Mouse (Mus musculus): ENCODE measurements around the gene Gm1113.

Gm1113 gene

DNA sequence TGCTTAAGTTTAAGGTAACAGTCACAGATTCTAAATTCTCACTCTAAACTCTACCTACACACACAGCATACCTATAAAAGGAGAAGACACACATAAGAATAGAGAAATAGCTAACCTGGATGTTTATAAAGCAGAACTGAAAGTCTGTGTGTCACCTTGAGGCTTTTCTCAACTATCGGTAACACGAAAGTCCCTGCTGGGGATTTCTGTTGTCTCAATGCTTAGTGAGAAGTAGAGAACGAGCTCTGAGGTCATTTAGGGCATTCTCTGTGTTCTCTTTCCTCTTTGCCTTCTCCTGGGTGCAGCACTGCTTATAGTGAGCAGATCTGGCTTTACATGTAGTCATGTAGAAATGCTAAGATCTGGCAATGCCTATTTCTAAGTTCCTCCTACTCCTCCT, 34.1 kb downstream of the Gm1113 start:
- Histone ChIP-seq H3K4me1 (replicated peaks; ENCODE audit: low read depth, low read length) (no peaks in the 10 kb centered on the region), H3K27me3 (ENCODE audit: insufficient read depth, low read length) (no peaks in the 10 kb centered on the region), H3K36me3 (ENCODE audit: insufficient read depth, low read length) (no peaks in the 10 kb centered on the region), H3K9me3 (ENCODE audit: low read length) (no peaks in the 10 kb centered on the region), H3K4me3 (replicated peaks; ENCODE audit: low read length) (no peak overlapping the region)
- no peak for TF ChIP-seq CTCF (conservative IDR thresholded peaks at IDR 0.05; ENCODE audit: low read length)
- TF ChIP-seq NANOG (IDR thresholded peaks at IDR 0.05; ENCODE audit: borderline replicate concordance, low read length), result no peak
- no peak for TF ChIP-seq POU5F1 (IDR thresholded peaks at IDR 0.05; ENCODE audit: borderline replicate concordance, low read length)

DNA sequence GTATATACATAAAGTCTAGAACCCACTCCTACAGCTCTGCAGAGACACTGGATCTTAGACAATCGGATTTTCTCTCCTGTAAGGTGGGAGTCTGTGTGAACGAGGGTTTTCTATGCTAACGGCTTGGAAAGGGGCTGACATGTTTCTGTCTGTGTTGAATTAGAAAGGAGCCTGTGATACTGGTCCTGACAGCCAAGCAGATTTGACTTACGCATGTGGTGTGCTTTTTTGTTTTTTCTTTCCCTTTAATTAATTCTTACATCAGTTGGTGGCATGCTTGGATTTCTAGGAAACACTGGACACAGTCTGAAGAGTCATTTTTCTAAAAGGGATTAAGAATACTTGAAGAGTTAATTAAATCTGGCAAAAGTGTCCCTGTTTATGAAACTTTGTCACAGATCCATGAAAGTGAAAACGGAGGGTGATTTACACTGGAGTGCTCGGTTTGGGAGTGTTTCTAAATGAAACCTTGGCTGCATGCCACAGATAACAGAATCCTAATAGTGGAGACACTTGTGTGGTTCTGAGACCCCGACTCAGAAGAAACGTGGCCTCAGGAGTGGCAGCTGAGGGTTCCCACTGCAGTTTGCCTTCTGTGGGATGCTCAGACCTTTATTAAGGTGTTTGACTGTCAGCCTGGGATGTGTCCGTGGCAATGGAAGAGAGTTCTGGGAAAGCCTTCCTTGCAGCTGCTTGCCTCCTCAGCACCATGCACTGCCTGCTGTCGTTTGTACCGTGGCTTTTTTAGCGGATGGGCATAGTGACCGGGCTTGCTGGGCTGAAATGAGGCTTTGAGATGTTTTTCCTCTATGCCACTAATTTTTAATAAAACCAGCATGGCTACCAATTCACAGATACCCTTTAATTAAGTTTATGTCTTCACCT, 35.8 kb downstream of the Gm1113 start:
- Histone ChIP-seq H3K27me3 (ENCODE audit: insufficient read depth, low read length) (no peaks in the 10 kb centered on the region), H3K9me3 (ENCODE audit: low read length) (no peaks in the 10 kb centered on the region), H3K36me3 (ENCODE audit: insufficient read depth, low read length) (0 out of 2 replicates have a peak, but pooled peaks cover 3% of the 10 kb centered on the region), H3K4me1 (replicated peaks; ENCODE audit: low read depth, low read length) (no peaks in the 10 kb centered on the region), H3K4me3 (replicated peaks; ENCODE audit: low read length) (no peak overlapping the region)
- no peak for TF ChIP-seq POU5F1 (IDR thresholded peaks at IDR 0.05; ENCODE audit: borderline replicate concordance, low read length)
- no peak for TF ChIP-seq CTCF (conservative IDR thresholded peaks at IDR 0.05; ENCODE audit: low read length)
- TF ChIP-seq NANOG (IDR thresholded peaks at IDR 0.05; ENCODE audit: borderline replicate concordance, low read length), result no peak

DNA sequence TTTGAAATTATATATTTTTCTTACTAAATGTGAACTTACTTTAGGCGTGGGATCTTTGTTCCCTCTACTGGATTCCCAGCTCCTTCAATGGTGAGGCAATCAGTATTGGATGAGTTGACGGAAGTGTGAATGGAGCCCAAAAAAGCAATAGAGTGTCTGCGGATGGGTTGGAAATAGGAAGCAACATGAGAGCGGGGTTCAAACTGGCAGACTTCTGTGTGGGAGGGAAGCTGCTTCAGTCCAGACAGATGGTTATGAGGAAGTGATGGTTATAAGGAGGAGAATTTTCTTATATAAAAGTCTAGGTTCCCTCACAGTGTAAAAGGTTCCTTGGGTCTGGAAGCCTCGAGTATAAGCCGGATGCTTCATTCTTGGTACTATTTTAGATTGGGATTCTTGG, 38.6 kb downstream of the Gm1113 start:
- H3K9me3 ChIP-seq (ENCODE audit: low read length), result no peaks in the 10 kb centered on the region
- TF ChIP-seq POU5F1 (IDR thresholded peaks at IDR 0.05; ENCODE audit: borderline replicate concordance, low read length) (no peak), NANOG (IDR thresholded peaks at IDR 0.05; ENCODE audit: borderline replicate concordance, low read length) (no peak), CTCF (conservative IDR thresholded peaks at IDR 0.05; ENCODE audit: low read length) (no peak)
- 0 out of 2 replicates have a peak, but pooled peaks cover 3% of the 10 kb centered on the region for H3K36me3 ChIP-seq (ENCODE audit: insufficient read depth, low read length)
- H3K27me3 ChIP-seq (ENCODE audit: insufficient read depth, low read length), result no peaks in the 10 kb centered on the region
- no peak overlapping the region for H3K4me3 ChIP-seq (replicated peaks; ENCODE audit: low read length)
- H3K4me1 ChIP-seq (replicated peaks; ENCODE audit: low read depth, low read length), result no peaks in the 10 kb centered on the region

DNA sequence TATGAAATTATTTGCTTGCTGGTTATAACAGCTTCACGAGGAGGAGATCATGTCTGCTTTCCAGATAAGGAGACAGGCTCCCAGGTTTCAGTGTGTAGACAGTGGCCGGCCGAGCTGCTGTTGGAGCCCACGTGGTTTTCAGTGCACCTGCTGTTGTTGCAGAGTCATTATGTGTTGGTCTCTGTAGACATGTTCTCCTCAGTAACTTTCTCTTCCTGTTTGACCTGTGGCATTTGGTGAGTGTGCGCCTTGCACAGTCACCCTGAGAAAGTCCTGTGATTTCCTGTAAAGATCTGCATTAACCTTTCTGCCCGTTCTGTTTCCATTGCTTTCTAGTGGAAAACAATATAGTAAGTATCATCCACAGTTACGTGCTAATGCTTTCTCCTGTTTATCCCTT, 42.7 kb downstream of the Gm1113 start:
- no peak for TF ChIP-seq CTCF (conservative IDR thresholded peaks at IDR 0.05; ENCODE audit: low read length)
- no peak for TF ChIP-seq NANOG (IDR thresholded peaks at IDR 0.05; ENCODE audit: borderline replicate concordance, low read length)
- TF ChIP-seq POU5F1 (IDR thresholded peaks at IDR 0.05; ENCODE audit: borderline replicate concordance, low read length), result no peak

DNA sequence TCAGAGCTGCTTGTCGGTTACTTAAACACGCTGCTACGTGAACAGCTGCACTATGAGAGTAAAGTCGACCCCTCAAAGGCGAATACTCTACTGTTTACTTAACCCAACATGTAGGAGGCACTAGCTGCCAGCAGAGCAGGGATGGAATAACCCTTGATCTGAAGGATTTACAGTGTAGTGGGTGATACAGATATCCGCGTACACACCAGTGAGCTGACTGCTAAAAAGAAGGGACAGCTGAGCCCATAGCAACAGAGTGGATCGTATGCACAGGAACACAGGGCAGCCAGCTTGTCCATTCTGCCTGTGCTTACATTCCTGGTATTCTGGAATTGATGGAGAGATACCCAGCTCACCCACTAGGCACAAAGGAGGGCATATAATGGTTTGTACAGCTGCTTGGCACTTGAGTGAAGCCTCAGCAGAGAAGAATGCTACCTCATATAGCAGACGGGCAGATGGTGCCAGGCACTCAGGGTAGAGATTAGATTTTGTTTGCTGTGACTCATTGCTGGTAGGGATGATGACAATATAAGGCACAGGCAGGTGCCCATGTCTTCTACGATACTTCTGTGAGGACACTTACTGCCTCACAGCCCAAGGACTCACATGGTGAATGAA, 43.9 kb downstream of the Gm1113 start:
- no peaks in the 10 kb centered on the region for H3K27me3 ChIP-seq (ENCODE audit: insufficient read depth, low read length)
- 0 out of 2 replicates have a peak, but pooled peaks cover 3% of the 10 kb centered on the region for H3K36me3 ChIP-seq (ENCODE audit: insufficient read depth, low read length)
- TF ChIP-seq NANOG (IDR thresholded peaks at IDR 0.05; ENCODE audit: borderline replicate concordance, low read length) (no peak), POU5F1 (IDR thresholded peaks at IDR 0.05; ENCODE audit: borderline replicate concordance, low read length) (no peak), CTCF (conservative IDR thresholded peaks at IDR 0.05; ENCODE audit: low read length) (no peak)
- H3K4me3 ChIP-seq (replicated peaks; ENCODE audit: low read length), result no peak overlapping the region
- H3K4me1 ChIP-seq (replicated peaks; ENCODE audit: low read depth, low read length), result no peaks in the 10 kb centered on the region
- H3K9me3 ChIP-seq (ENCODE audit: low read length), result no peaks in the 10 kb centered on the region

More for the DNA sequence above, 42.7 kb downstream of the Gm1113 start:
- Histone ChIP-seq H3K4me1 (replicated peaks; ENCODE audit: low read depth, low read length) (no peaks in the 10 kb centered on the region), H3K9me3 (ENCODE audit: low read length) (no peaks in the 10 kb centered on the region), H3K4me3 (replicated peaks; ENCODE audit: low read length) (no peak overlapping the region), H3K27me3 (ENCODE audit: insufficient read depth, low read length) (no peaks in the 10 kb centered on the region), H3K36me3 (ENCODE audit: insufficient read depth, low read length) (0 out of 2 replicates have a peak, but pooled peaks cover 3% of the 10 kb centered on the region)

DNA sequence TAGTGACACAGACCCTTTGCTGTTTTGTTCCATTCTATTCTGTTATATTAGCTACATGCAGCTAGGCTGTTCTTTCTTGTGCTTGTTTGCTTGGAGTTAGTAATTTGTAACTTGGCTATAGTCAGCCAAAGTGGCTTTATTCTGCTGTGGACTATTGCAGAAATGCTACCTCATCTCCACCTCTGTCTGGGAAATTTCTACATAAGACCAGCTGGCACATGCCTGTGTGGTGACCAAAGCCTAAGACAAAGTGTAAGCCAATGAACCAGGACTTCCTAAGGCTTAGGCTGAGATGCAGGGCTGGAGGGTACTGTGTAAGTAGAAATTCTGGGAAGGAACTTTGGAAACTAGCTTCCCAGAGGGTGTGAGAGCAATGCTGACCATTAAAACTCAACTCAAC, 49.2 kb downstream of the Gm1113 start:
- Histone ChIP-seq H3K4me1 (replicated peaks; ENCODE audit: low read depth, low read length) (0 out of 2 replicates have a peak, but pooled peaks cover 4% of the 10 kb centered on the region), H3K4me3 (replicated peaks; ENCODE audit: low read length) (no peak overlapping the region), H3K36me3 (ENCODE audit: insufficient read depth, low read length) (no peaks in the 10 kb centered on the region), H3K27me3 (ENCODE audit: insufficient read depth, low read length) (no peaks in the 10 kb centered on the region), H3K9me3 (ENCODE audit: low read length) (no peaks in the 10 kb centered on the region)
- TF ChIP-seq POU5F1 (IDR thresholded peaks at IDR 0.05; ENCODE audit: borderline replicate concordance, low read length) (no peak), NANOG (IDR thresholded peaks at IDR 0.05; ENCODE audit: borderline replicate concordance, low read length) (no peak)

DNA sequence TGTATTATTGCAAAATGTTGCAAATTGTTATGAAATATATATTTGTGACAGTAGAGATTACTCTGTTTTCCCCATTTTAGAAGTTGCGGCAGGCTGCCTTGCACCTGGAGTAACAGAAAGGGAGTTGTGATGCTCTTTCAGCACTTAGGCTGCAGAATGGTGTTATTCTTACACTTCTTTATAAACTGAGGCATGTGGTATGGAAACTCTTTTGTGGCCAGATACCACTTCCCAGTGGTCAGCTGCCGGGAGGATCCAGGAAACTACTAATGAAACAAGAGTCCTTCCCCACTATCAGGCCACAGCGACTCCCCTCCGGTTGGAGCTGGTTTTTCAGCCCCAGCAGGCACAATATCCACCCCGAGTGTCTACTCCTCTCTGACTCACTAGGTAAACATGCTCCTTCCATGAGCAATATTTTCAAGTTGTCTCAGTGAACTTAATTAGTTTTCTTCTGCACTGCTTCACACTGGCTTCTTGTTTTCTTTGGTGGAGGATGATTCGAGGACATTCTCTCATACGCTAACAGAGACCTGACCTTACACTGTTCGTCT, 50.7 kb downstream of the Gm1113 start:
- H3K27me3 ChIP-seq (ENCODE audit: insufficient read depth, low read length), result no peaks in the 10 kb centered on the region
- 0 out of 2 replicates have a peak, but pooled peaks cover 4% of the 10 kb centered on the region for H3K4me1 ChIP-seq (replicated peaks; ENCODE audit: low read depth, low read length)
- TF ChIP-seq CTCF (conservative IDR thresholded peaks at IDR 0.05; ENCODE audit: low read length), result no peak
- TF ChIP-seq NANOG (IDR thresholded peaks at IDR 0.05; ENCODE audit: borderline replicate concordance, low read length), result no peak
- no peak for TF ChIP-seq POU5F1 (IDR thresholded peaks at IDR 0.05; ENCODE audit: borderline replicate concordance, low read length)
- no peaks in the 10 kb centered on the region for H3K9me3 ChIP-seq (ENCODE audit: low read length)
- H3K4me3 ChIP-seq (replicated peaks; ENCODE audit: low read length), result no peak overlapping the region
- no peaks in the 10 kb centered on the region for H3K36me3 ChIP-seq (ENCODE audit: insufficient read depth, low read length)

DNA sequence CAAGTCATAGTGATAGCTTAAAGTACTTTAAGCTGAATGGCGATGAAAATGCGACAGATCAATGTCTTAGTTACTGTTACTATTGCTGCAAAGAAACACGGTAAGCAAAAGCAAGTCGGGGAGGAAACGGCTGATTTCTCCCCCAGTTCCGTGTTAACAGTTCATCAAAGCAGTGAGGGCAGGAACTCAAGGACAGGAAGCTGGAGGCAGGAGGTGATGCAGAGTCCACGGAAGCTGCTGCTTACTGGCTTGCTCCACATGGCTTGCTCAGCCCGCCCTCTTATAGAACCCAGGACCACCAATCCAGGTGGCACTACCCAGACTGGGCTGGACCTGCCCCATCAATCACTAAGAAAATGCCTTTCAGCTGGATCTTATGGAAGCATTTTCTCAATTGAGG, 58.5 kb downstream of the Gm1113 start:
- no peaks in the 10 kb centered on the region for H3K27me3 ChIP-seq (ENCODE audit: insufficient read depth, low read length)
- H3K9me3 ChIP-seq (ENCODE audit: low read length), result no peaks in the 10 kb centered on the region
- no peak overlapping the region for H3K4me3 ChIP-seq (replicated peaks; ENCODE audit: low read length)
- H3K4me1 ChIP-seq (replicated peaks; ENCODE audit: low read depth, low read length), result no peaks in the 10 kb centered on the region
- no peak for TF ChIP-seq POU5F1 (IDR thresholded peaks at IDR 0.05; ENCODE audit: borderline replicate concordance, low read length)
- TF ChIP-seq CTCF (conservative IDR thresholded peaks at IDR 0.05; ENCODE audit: low read length), result no peak
- no peak for TF ChIP-seq NANOG (IDR thresholded peaks at IDR 0.05; ENCODE audit: borderline replicate concordance, low read length)
- H3K36me3 ChIP-seq (ENCODE audit: insufficient read depth, low read length), result peaks cover 13% of the 10 kb centered on the region

Measured in E14TG2a.4 (cell line).